Mouse (Mus musculus): ENCODE results near the gene March7. TPM values are rescaled to one million over a fixed set of nuclear protein-coding genes. Genes with fewer than 3 reads are reported as not detected.

Gene March7
- total RNA-seq (2014; fragmentation: Nextera tagmentation) = 53.4 and 54.1 TPM in 2 replicates
- 71.9 and 82.6 TPM in 2 replicates for total RNA-seq (2017)

DNA sequence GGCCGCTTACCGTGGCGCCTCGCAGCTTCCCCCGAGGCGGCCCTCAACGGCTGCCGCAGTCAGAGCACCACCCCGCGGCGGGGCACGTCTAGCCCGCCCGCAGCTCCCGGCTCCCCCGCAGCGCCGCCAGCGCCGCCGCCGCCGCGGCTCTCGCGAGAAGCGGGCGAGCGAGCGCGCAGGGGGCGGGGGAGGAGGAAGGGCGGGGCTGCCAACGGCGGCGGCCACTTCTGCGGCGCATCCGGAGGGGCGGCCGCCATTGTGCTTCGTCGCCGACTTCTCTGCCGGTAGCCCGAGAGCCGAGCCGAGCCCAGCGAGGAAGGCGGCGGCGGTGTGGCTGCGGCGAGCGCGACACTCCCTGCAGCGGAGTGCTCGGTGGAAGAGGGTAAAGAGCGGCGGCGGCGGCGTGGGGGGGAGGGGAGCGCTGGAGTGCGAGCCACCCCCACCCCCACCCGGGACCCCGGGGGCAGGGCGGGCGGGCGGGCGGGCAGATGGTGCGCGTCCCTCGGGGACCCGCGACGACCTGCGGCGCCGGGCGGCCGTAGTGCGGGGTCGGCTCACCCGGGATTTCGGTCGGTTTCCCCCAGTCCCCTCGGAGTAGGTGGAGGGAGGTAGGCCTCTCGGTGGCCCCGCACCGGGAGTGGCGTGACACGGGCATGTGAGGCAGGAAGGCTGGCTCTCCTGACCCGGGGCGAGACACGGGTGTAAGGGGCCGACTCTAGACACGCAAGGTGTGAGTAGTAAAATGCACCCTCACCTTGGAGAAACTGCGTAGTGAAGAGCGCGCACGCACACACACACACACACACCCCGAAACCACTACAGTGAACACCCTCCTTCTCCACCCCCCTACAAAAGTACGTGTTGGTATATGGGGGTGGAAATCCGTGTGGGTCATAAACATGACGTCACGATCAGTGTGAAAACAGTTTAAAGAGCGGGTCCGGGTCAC lies at the start of gene March7, which contains the start of gene Baz2b:
Gene March7, plus strand, starts transcription at position 185 of the 949 bp plus-strand sequence.
Gene Baz2b, minus strand, starts transcription at position 137 of the 949 bp plus-strand sequence.
- peak; percentile 79 for ATAC-seq (replicated peaks; ENCODE audit: poor library complexity, severe bottlenecking)

DNA sequence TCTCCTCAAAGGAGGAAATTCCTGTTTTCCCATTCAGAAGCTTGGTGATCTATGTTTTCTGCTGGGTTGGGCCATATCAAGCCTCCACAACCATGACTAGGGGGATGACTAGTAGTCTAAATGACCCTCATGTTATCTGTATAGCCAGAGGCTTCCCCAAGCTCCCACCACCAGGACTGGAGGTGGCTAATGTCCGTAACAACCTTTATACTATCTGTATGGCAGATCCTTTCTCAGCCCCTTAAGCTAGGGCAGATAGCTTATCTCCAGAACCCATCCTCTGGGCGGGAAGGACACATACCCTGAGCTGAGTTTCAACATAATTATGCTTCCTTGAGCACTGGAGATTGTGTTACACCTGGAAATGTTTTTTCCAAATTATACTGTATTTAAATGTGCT lies 45.9 kb upstream of the March7 start:
- ATAC-seq (replicated peaks; ENCODE audit: poor library complexity, severe bottlenecking) = no peak

DNA sequence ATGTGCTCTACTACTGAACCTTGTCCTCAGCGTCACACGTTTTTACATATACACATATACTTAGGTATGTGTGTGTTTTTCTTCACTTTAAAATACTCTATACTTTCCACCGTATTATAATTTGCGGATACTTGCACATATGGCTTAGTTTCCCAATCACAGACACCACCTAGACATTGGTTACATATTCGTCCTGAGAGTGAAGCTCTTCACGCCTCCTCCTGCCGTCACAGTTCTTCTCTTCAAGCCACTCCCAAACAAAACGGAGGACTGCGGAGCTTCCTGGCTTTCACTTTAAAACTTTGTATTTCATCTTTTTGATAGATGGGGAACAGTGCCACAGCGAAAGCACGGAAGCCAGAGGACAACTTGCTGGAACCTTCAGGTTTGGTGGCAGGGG lies 44.0 kb upstream of the March7 start:
- ATAC-seq (replicated peaks; ENCODE audit: poor library complexity, severe bottlenecking) = 0 out of 2 replicates have a peak, but pooled peaks have one; percentile 35

DNA sequence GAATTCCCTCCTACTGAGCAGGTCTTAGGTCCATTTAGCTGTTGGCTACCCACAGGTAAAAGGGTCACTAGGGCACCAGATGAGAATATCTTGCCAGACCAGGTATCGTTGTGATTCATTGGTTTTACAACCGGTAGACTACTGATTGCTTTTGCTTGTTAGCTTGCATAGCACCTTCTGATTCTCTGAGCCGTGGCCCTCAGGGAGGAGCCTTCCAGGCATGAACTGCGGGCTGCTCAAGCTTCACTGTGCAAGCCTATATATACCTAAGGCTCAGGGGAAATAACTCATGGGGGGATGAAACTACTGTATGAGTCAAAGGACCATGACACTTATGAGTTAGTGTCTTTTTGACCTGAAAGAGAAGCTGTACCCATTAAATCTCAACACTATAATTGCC lies 42.8 kb upstream of the March7 start:
- ATAC-seq (replicated peaks; ENCODE audit: poor library complexity, severe bottlenecking) = no peak

DNA sequence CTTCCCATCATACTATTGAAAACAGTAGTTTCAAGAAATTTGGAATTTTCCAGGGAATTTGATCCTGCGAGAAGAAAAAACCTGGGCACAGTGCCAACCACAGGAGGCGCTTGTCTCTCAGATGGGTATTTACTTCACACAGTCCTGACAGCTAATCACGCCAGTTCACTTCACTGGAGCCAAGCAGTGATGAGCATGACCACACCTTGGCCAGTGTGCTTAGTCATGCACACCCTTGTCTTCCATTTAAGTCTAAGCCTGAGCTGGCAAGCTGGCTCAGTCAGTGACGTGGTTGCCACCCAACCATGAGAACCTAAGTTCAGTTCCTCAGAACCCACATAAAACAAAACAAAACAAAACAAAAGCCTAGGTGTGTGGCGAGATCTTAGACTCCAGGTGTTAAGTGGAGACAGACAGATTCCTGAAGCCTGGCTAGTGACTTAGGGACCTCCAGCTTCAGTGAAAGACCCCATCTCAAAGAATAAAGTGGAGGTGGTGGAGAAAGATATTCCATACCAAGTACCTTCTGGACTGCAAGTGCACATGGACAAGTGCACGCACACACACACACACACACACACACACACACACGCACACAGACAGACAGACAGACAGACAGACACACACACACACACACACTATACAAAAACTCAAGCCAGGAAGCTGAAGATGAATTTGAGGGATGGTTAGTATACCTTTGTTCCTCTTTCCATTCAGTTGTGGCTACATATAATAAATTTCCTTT lies 37.7 kb upstream of the March7 start:
- 0 out of 2 replicates have a peak, but pooled peaks have one; percentile 14 for ATAC-seq (replicated peaks; ENCODE audit: poor library complexity, severe bottlenecking)

DNA sequence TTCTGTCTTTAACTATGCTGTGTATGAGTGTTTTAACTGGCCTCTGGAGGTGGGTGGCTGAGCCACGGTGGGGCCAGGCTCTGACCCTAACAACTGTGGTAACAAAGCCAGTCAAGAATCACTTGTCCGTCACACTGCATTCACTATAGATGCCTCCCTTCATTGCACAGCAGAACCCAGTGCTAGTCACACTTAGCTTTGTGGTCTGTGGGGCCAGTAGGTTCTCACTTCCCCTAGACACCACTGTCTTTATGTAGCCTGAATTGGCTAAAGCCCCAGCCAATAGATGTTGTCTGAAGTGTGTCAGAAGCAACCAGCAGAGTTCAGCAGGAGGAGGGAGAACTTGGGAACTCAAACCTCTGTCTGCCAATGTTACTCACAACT lies 37.2 kb upstream of the March7 start:
- ATAC-seq (replicated peaks; ENCODE audit: poor library complexity, severe bottlenecking) = peak; percentile 73

DNA sequence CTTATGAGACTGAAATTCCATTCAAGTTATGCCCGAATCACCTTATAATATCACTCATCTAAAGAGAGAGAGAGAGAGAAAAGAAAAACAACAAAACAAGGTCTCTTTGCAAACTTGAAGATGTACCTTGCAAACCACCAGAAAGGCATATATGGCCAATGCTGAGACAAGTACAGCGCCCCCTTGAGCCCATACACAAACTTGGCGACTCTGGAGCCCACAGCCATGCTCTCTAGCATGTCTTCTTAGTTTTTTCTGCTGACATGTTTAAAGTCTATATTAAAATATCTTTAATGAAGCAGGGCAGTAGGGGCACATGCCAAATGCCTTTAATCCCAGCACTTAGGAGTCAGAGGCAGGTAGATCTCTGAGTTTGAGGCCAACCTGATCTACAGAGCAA lies 36.5 kb upstream of the March7 start:
- no peak for ATAC-seq (replicated peaks; ENCODE audit: poor library complexity, severe bottlenecking)

DNA sequence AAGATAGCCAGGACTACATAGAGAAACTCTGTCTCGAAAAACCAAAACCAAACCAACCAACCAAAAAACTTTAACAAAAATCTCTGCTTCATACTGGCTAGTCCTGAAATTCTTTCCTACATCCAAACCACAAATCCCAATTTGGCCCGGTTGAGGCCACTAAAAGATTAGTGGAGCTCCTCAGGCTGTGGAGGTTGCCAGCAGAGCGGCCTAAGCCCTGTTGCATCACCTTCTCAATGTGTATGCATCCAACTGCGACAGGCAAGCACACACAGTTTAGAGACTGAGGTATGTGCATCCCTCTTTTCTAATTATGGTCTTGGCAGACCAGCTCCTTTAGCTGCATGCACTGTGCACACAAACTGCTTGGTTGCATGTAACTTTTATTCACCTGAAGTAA lies 36.1 kb upstream of the March7 start:
- ATAC-seq (replicated peaks; ENCODE audit: poor library complexity, severe bottlenecking) = no peak

DNA sequence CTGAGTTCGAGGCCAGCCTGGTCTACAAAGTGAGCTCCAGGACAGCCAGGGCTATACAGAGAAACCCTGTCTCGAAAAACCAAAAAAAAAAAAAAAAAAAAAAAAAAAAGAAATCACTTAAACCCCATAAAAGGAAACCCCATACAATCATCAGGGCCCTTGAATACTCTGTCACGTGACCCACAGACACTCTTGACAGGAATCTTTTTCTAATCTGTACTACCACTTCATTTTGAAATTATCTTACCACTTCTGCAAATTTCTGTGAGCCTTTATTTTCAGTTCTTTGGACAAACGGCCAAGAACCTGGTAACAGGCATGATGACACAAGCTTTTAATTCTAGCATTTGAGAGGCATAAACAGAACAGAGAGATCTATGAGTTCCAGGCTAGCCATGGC lies 34.6 kb upstream of the March7 start:
- peak; percentile 31 for ATAC-seq (replicated peaks; ENCODE audit: poor library complexity, severe bottlenecking)

DNA sequence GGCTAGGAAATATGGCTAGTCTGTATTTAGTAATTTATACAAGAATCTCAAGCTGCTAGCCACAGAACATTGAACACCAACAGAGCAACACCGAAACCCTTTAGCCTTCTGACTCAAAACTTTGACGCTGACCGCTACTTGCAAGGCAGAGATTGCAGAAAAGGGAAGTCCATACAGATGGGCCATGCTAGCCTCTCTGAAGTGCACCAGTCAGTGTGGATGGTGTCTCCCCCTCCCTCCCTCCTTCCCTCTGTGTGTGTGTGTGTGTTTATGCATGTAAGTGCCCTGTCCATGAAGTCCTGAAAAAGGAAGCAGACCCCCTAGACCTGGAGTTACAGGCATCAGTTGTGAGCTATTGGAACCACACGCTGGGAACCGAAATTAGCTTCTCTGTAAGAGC lies 33.6 kb upstream of the March7 start:
- ATAC-seq (replicated peaks; ENCODE audit: poor library complexity, severe bottlenecking) = peak; percentile 75

DNA sequence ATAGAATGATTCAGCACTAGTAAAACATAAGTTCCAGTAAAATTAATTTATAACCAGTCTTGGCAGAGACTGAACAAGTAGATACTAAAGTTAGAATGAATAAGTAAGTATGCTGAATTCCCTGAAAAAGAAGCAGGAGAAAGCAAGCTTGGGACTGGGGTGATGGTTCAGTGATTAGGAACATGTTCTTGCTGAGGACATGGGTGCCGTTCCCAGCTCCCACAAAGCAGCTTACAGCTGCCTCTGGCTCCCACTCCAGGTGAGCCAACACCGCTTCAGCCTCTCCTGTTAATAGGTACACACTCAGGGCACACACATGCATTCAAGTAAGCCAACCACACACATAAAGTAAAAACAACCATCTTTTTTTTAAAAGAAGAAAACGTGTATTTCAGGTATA lies 32.2 kb upstream of the March7 start:
- ATAC-seq (replicated peaks; ENCODE audit: poor library complexity, severe bottlenecking) = no peak

DNA sequence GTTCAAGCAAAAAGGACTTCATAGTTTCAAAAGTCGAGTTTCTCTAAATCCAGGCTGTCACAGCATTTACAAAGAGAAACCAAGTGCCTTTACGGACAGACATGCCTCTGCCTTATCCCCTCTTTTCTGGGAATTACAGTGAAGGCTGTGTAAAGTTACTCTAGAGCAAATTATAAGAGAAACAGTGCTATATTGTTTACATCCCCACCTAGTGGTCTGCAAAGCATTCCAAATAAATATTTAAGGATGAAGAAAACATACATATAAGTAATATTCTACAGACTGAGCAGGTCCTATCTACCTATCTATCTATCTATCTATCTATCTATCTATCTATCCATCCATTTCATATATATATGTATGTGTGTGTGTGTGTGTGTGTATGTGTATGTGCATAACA lies 28.0 kb upstream of the March7 start:
- ATAC-seq (replicated peaks; ENCODE audit: poor library complexity, severe bottlenecking) = 0 out of 2 replicates have a peak, but pooled peaks have one; percentile 9

DNA sequence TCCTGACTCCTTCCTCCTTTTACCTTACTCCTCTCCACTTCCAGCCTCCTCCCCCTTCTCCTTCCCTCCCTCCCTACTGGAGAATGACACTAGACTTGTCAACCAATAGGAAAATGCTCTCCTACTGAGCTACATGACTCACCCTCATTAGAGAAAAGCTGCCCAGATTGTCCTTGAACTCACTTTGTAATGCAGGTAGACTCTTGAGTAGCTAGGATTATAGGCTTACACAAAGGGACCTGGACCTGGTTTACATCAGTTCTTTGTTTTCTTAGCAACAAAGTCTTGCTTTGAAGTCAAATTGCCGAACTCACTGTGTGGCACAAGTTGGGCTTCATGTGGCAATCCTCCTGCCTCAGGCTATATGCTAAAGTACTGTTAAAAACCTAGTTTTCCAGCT lies 12.8 kb upstream of the March7 start:
- no peak for ATAC-seq (replicated peaks; ENCODE audit: poor library complexity, severe bottlenecking)

DNA sequence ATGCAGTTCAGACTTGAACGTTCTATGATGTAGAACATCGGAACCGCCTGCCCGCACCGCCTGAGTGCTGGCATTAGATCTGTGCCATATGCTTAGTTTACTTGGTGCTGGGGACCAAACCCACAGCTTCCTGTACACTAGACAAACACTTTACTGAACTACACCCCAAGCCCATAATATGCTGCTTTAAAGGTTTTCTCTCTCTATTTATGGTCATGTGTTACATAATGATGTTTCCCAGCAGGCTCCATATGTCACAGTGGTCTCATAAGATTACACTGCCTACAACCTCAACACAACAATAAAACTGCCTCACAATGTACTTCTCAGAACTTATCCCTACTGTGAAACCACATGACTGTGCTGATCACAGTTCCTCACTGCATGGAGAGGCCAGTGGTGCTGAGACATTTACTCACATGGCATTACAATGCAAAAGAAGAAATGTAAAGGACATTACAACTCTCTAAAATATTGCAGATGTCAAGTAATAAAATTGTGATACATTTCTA lies 9.6 kb upstream of the March7 start:
- ATAC-seq (replicated peaks; ENCODE audit: poor library complexity, severe bottlenecking) = peak; percentile 71

DNA sequence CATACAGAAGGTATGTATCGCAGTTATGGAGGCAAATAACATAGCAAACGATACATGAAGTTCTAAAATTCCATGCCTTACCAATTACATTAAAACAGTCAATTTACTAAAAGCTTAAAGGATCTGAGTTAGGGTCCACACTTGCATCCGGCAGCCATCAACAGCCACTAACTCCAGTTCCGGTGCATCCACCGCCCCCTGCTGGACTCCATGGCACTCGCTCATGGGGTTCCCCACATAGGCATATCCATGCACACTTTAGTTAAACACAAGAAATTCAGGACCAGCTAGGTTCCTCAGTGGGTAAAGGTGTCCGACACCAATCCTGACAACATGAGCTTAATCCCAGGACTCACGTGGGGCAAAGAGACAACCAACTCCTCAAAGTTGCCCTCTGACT lies 9.0 kb upstream of the March7 start:
- peak; percentile 65 for ATAC-seq (replicated peaks; ENCODE audit: poor library complexity, severe bottlenecking)

DNA sequence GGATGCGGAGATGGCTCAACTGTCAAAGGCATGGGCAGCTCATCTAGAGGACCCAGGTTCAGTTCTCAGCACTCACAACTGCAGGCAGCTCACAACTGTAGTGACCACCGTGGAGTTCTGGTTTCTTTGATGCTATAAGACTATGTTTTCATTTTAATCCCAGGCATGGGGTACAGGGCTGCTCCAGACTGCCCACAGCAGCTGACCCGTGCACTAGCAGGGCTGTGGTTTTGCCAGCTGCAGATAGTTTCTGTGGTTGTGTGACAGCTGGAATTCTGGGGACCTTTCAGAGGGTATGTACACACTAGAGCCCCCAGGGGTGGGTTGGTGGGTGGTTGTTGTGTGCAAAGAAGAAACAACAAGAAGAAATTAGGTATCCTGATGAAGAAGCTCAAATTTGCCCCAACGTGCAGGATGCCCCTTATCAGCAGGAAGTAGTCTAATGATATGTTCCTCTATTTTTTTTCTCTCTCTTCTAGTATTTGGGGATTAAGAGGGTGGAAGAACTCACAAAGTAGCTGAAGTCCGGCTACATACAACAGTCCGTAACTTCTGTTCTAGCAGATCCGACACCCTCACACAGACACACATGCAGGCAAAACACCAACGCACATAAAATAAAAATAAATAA lies 6.7 kb upstream of the March7 start:
- 0 out of 2 replicates have a peak, but pooled peaks have one; percentile 21 for ATAC-seq (replicated peaks; ENCODE audit: poor library complexity, severe bottlenecking)

DNA sequence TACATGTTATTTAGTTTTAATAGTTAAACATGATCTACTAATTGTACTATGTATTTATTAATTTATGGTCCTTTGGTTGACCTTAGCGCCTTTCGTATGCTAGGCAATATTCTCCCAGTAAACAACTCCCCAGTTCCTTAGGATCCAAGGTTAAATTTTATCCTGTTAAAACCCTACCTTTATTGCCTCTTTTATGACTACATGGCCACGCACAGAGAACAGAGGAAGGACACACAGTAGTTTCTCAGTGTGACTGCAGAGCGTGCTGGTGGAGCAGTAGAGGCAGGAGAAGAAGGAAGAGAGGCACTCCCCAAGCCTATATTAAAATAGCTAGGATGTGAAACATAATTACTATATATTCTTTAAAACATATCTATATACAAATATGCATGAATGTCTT lies 6.0 kb upstream of the March7 start:
- ATAC-seq (replicated peaks; ENCODE audit: poor library complexity, severe bottlenecking) = no peak

DNA sequence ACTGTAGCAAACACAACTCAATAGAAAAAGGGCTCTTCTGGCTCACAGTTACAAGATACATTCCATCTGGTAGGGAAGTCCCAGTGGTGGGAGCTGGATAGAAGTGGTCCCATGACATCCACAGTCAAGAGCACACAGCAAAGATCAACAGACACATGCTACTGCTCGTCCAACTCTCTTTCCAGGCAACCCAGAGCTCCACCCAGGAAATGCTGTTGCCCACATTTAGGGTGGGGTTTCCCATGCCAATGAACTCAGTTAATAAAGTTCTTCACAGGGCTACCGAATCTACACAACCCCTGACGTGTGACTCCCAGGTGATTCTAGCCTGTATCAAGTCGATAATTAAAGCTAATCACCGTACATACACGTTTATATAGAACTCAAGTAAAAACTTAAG lies 5.5 kb upstream of the March7 start:
- peak; percentile 43 for ATAC-seq (replicated peaks; ENCODE audit: poor library complexity, severe bottlenecking)

DNA sequence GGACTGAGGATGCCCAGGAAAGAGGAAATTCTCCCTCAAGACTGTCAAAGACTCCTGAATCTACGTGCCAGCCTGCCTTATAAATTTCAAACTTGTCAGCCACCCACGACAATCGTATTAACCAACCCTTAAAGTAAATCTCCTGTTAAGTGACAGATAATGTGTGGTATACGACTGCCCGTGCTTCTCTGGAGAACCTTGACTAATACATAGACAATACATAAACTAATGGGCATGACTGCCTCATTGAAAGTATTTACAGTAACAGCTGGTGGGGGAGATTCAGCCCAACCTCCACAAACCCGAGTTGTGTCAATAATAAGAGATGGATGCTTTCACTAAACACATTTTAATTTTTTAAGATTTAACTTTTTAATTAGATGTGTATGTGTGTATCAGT lies 3.9 kb upstream of the March7 start:
- ATAC-seq (replicated peaks; ENCODE audit: poor library complexity, severe bottlenecking) = no peak

DNA sequence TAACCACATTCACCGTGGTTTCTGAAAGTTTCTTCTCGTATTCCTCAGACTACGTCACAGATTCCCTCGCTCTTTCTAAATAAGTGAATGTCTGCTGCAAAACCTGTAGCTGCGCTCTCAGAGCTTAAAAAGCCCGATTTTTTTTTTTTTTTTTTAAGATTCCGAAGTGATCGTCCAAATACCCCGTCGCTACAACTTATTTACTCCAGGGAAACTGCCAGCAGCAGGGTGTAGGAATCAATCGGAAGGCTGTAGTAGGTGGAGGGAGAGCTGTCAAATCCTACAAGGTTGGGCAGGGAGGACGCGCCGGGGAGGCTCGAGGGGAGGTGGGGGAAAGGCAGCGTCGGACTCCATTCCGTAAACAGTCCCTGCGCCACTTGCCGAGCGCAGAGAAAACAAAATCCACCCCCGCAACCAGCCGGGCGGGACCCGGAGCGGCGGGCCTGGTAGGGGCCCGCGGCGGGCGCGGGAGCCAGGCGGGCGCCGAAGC lies 520 bp upstream of the March7 start:
- 0 out of 2 replicates have a peak, but pooled peaks have one; percentile 10 for ATAC-seq (replicated peaks; ENCODE audit: poor library complexity, severe bottlenecking)
